Mouse (Mus musculus): ENCODE data around the gene Pcbp1.

DNA sequence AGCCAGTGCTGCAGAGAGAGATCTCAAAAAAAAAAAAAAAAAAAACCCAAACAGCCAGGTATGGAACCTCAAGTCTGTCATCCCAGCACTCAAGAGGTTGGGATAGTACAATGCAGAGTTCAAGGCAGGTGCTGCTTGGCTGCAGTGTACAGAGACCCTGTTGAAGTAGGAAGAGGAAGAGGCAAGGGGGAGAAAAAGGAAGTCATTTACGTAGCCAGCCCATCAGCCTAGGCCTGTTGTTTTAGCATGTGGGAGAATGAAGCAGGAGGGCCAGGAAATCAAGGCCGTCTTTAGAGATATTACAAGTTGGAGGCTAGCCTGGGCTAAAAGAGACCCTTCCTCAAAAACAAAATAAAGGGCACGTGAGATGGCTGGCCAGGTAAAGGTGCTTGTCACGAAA, 22.6 kb downstream of the Pcbp1 start:
- TF ChIP-seq CTCF (IDR thresholded peaks at IDR 0.05 in 2 of 3, conservative IDR thresholded peaks at IDR 0.05 in 1 of 3; ENCODE audit: control insufficient read depth in 1 of 3, insufficient read depth in 1 of 3, low read depth in 2 of 3, low read length in 3 of 3, poor library complexity in 1 of 3, severe bottlenecking in 1 of 3) (no peak), MAX (IDR thresholded peaks at IDR 0.05; ENCODE audit: low read length) (no peak), POLR2A (IDR thresholded peaks at IDR 0.05; ENCODE audit: control insufficient read depth in 1 of 2, insufficient read depth in 1 of 2, low read depth in 1 of 2, low read length in 2 of 2, poor library complexity in 1 of 2) (no peak), EP300 (IDR thresholded peaks at IDR 0.05; ENCODE audit: low read depth in 1 of 2, low read length in 2 of 2) (no peak), HCFC1 (IDR thresholded peaks at IDR 0.05; ENCODE audit: low read depth, low read length) (no peak), MYC (IDR thresholded peaks at IDR 0.05; ENCODE audit: low read depth, low read length) (no peak), ETS1 (IDR thresholded peaks at IDR 0.05; ENCODE audit: low read depth, low read length) (no peak), TBP (IDR thresholded peaks at IDR 0.05; ENCODE audit: low read depth, low read length) (no peak), MAZ (IDR thresholded peaks at IDR 0.05; ENCODE audit: low read depth, low read length) (no peak), MYB (IDR thresholded peaks at IDR 0.05; ENCODE audit: low read depth, low read length) (no peak), GATA1 (IDR thresholded peaks at IDR 0.05; ENCODE audit: low read depth, low read length) (no peak), MAFK (IDR thresholded peaks at IDR 0.05; ENCODE audit: borderline replicate concordance, low read depth, low read length) (no peak), E2F4 (IDR thresholded peaks at IDR 0.05; ENCODE audit: borderline replicate concordance, low read depth, low read length) (no peak), UBTF (IDR thresholded peaks at IDR 0.05; ENCODE audit: borderline replicate concordance, insufficient read depth, low read depth, low read length) (no peak)
